Comparison of ENCODE assay signal across 23 mouse cellular contexts in genomic region chr12:108171336-108171735, GRCm38 (mm10). TPM values are rescaled to one million over a fixed set of nuclear protein-coding genes. Genes with fewer than 3 reads are reported as not detected.
DNase-seq lines count a peak whose midpoint lies in the region; ATAC-seq and TF ChIP-seq lines count a peak whose summit lies in the region.
"Had no signal": no experiment of that assay in that cellular context is flagged by ENCODE, and none has a peak within 500 bp of the region (broad histone marks: within the 10 kb centered on the region; RNA-seq: fewer than 3 reads in every experiment).

No protein-coding gene starts in this region.

- no peak overlapping the region for H3K4me2 ChIP-seq in heart, embryonic 15.5 days
- H3K4me2 ChIP-seq in lung, embryonic 14.5 days, result no peak overlapping the region
- H3K4me2 ChIP-seq: embryonic facial prominence, embryonic 12.5 days; forebrain, embryonic 12.5 days; hindbrain, embryonic 15.5 days; limb, embryonic 12.5 days; liver, embryonic 15.5 days; midbrain, embryonic 12.5 days had no signal

- no peak overlapping the region for H3K4me3 ChIP-seq in heart, embryonic 15.5 days
- no peak overlapping the region for H3K4me3 ChIP-seq in lung, embryonic 14.5 days (ENCODE audit: low read depth, low read length)
- H3K4me3 ChIP-seq in lung, adult 2 months (replicated peaks; ENCODE audit: extremely low read depth, low read depth, low read length), result no peak overlapping the region
- no peak overlapping the region for H3K4me3 ChIP-seq in MEL (ENCODE audit: control insufficient read depth in 1 of 2, insufficient read depth in 1 of 2, low read depth in 2 of 2, low read length in 2 of 2)
- H3K4me3 ChIP-seq: embryonic facial prominence, embryonic 12.5 days; erythroblast, embryonic 14.5 days; forebrain, embryonic 12.5 days; hindbrain, embryonic 15.5 days; limb, embryonic 12.5 days; liver, embryonic 15.5 days; midbrain, embryonic 12.5 days had no signal

- TF ChIP-seq POLR2A in lung, adult 2 months (IDR thresholded peaks at IDR 0.05; ENCODE audit: borderline replicate concordance, extremely low read depth, low read depth, low read length), result no peak
- TF ChIP-seq POLR2A in MEL (IDR thresholded peaks at IDR 0.05; ENCODE audit: control insufficient read depth in 1 of 2, insufficient read depth in 1 of 2, low read depth in 1 of 2, low read length in 2 of 2, poor library complexity in 1 of 2), result no peak

- TF ChIP-seq RAD21 in MEL (IDR thresholded peaks at IDR 0.05; ENCODE audit: low read depth, low read length), result no peak

- H3K27me3 ChIP-seq in heart, embryonic 15.5 days, result no peaks in the 10 kb centered on the region
- no peaks in the 10 kb centered on the region for H3K27me3 ChIP-seq in lung, embryonic 14.5 days (ENCODE audit: insufficient read depth, low read length)
- no peaks in the 10 kb centered on the region for H3K27me3 ChIP-seq in MEL (ENCODE audit: control insufficient read depth in 1 of 2, insufficient read depth in 2 of 2, low read length in 2 of 2)
- H3K27me3 ChIP-seq: embryonic facial prominence, embryonic 12.5 days; forebrain, embryonic 12.5 days; hindbrain, embryonic 15.5 days; limb, embryonic 12.5 days; liver, embryonic 15.5 days; midbrain, embryonic 12.5 days had no signal

- intact Hi-C loops in heart, postnatal 25 days (cut with DNase I), result loop anchor here (10.0 kb wide), 1 partner anchor 633 kb away; no protein-coding TSS in a partner anchor

- TF ChIP-seq EP300 in MEL (IDR thresholded peaks at IDR 0.05; ENCODE audit: low read depth in 1 of 2, low read length in 2 of 2), result no peak

- H3K79me2 ChIP-seq in MEL (ENCODE audit: control insufficient read depth, insufficient read depth, low read length, poor library complexity), result peaks cover 43% of the 10 kb centered on the region

- peaks cover 43% of the 10 kb centered on the region for H3K4me1 ChIP-seq in heart, embryonic 15.5 days (replicated peaks)
- peaks cover 13% of the 10 kb centered on the region for H3K4me1 ChIP-seq in lung, embryonic 14.5 days (ENCODE audit: insufficient read depth)
- peaks cover 30% of the 10 kb centered on the region for H3K4me1 ChIP-seq in lung, adult 2 months (ENCODE audit: control insufficient read depth, insufficient read depth, low read length)
- H3K4me1 ChIP-seq in MEL (ENCODE audit: control insufficient read depth in 1 of 2, insufficient read depth in 2 of 2, low read length in 2 of 2), result peaks cover 4 to 11% of the 10 kb centered on the region in 2 experiments

- TF ChIP-seq CTCF in lung, embryonic 14.5 days (IDR thresholded peaks at IDR 0.05; ENCODE audit: low read depth), result no peak
- TF ChIP-seq CTCF in lung, adult 2 months (IDR thresholded peaks at IDR 0.05; ENCODE audit: insufficient read depth, low read length), result no peak
- TF ChIP-seq CTCF in MEL (IDR thresholded peaks at IDR 0.05 in 2 of 3, conservative IDR thresholded peaks at IDR 0.05 in 1 of 3; ENCODE audit: control insufficient read depth in 1 of 3, insufficient read depth in 1 of 3, low read depth in 2 of 3, low read length in 3 of 3, poor library complexity in 1 of 3, severe bottlenecking in 1 of 3), result no peak

- no peak overlapping the region for H3K9ac ChIP-seq in heart, embryonic 15.5 days
- no peak overlapping the region for H3K9ac ChIP-seq in lung, embryonic 14.5 days
- H3K9ac ChIP-seq in MEL (ENCODE audit: control insufficient read depth, low read depth, low read length, poor library complexity, severe bottlenecking), result no peak overlapping the region
- H3K9ac ChIP-seq: embryonic facial prominence, embryonic 12.5 days; forebrain, embryonic 12.5 days; hindbrain, embryonic 15.5 days; limb, embryonic 12.5 days; liver, embryonic 15.5 days; midbrain, embryonic 12.5 days had no signal

- 0 out of 2 replicates have a peak overlapping the region, but pooled peaks have one; percentile 23 for H3K27ac ChIP-seq in heart, embryonic 15.5 days
- H3K27ac ChIP-seq in lung, embryonic 14.5 days (ENCODE audit: low read depth), result no peak overlapping the region
- no peak overlapping the region for H3K27ac ChIP-seq in MEL (ENCODE audit: control insufficient read depth, low read depth, low read length)
- H3K27ac ChIP-seq: embryonic facial prominence, embryonic 12.5 days; forebrain, embryonic 12.5 days; hindbrain, embryonic 15.5 days; limb, embryonic 12.5 days; liver, embryonic 15.5 days; midbrain, embryonic 12.5 days; stomach, postnatal 0 days had no signal

- ATAC-seq in heart, embryonic 15.5 days (replicated peaks; ENCODE audit: insufficient number of reproducible peaks, insufficient read depth, low FRiP score, low read depth), result no peak
- no peak for ATAC-seq in lung, embryonic 14.5 days (ENCODE audit: insufficient read depth)
- ATAC-seq in frontal cortex, adult (ENCODE audit: low TSS enrichment), result no peak

- H3K36me3 ChIP-seq in heart, embryonic 15.5 days, result no peaks in the 10 kb centered on the region
- no peaks in the 10 kb centered on the region for H3K36me3 ChIP-seq in lung, embryonic 14.5 days (ENCODE audit: insufficient read depth)
- peaks cover 2 to 9% of the 10 kb centered on the region in 2 experiments; a peak in 3 of 4 replicates for H3K36me3 ChIP-seq in MEL (ENCODE audit: control insufficient read depth in 1 of 2, insufficient read depth in 2 of 2, low read length in 2 of 2)
- H3K36me3 ChIP-seq: embryonic facial prominence, embryonic 12.5 days; forebrain, embryonic 12.5 days; hindbrain, embryonic 15.5 days; limb, embryonic 12.5 days; liver, embryonic 15.5 days; midbrain, embryonic 12.5 days had no signal

- H3K9me3 ChIP-seq in heart, embryonic 15.5 days (replicated peaks), result no peaks in the 10 kb centered on the region
- H3K9me3 ChIP-seq in lung, embryonic 14.5 days (ENCODE audit: low read depth, low read length), result no peaks in the 10 kb centered on the region
- H3K9me3 ChIP-seq in MEL (replicated peaks; ENCODE audit: insufficient read depth, low read length), result no peaks in the 10 kb centered on the region
- H3K9me3 ChIP-seq: embryonic facial prominence, embryonic 12.5 days; forebrain, embryonic 12.5 days; hindbrain, embryonic 15.5 days; limb, embryonic 12.5 days; liver, embryonic 15.5 days; midbrain, embryonic 12.5 days had no signal

- DNase-seq in heart, postnatal 25 days (ENCODE audit: low spot score), result no peak
- DNase-seq in lung, embryonic 14.5 days, result peak; percentile 51
- no peak for DNase-seq in lung, adult 2 months
- DNase-seq in 416B (ENCODE audit: low read depth), result peak; percentile 22
- peak; percentile 31 for DNase-seq in MEL (ENCODE audit: low read depth, low spot score)
- DNase-seq: adrenal gland, postnatal 14 days; cerebellum, adult 11 months; gastrocnemius, postnatal 14 days; heart, adult 11 months; kidney, adult 8-10 months; layer of hippocampus, postnatal 36 days; thymus, adult 2 months; thymus, postnatal 4 days had no signal

TF ChIP-seq in MEL, 35 proteins besides CTCF, POLR2A, EP300 and RAD21:
- TF ChIP-seq ZKSCAN1 (IDR thresholded peaks at IDR 0.05; ENCODE audit: low read depth, low read length) (no peak), E2F4 (IDR thresholded peaks at IDR 0.05; ENCODE audit: borderline replicate concordance, low read depth, low read length) (no peak), MEF2A (IDR thresholded peaks at IDR 0.05; ENCODE audit: extremely low read depth, insufficient replicate concordance, low read depth, low read length, poor library complexity, severe bottlenecking) (no peak), MAX (IDR thresholded peaks at IDR 0.05; ENCODE audit: low read length) (no peak), RCOR1 (IDR thresholded peaks at IDR 0.05; ENCODE audit: low read depth, low read length) (no peak), KAT2A (conservative IDR thresholded peaks at IDR 0.05; ENCODE audit: low read depth, low read length) (no peak), TBP (IDR thresholded peaks at IDR 0.05; ENCODE audit: low read depth, low read length) (no peak), GATA1 (IDR thresholded peaks at IDR 0.05; ENCODE audit: low read depth, low read length) (no peak), CHD1 (IDR thresholded peaks at IDR 0.05; ENCODE audit: low read depth, low read length) (no peak), BHLHE40 (IDR thresholded peaks at IDR 0.05; ENCODE audit: borderline replicate concordance, low read depth, low read length) (no peak), NRF1 (IDR thresholded peaks at IDR 0.05; ENCODE audit: insufficient read depth, low read depth, low read length, poor library complexity, severe bottlenecking) (no peak)

RNA-seq across cellular contexts. Expression of gene Setd3, which starts 7.8 kb away (rescaled TPM):
- polyA plus RNA-seq in heart, embryonic 15.5 days (2015; fragmentation: Nextera tagmentation; extraction: Ambion mirVana), result 70.6 and 74.4 TPM in 2 replicates
- total RNA-seq in heart, postnatal 25 days (2021), result 10 to 100 TPM; 82.0 to 89.7 TPM
- 68.8 and 69.6 TPM in 2 replicates for polyA plus RNA-seq in lung, embryonic 14.5 days (2014; fragmentation: Nextera tagmentation; extraction: Ambion mirVana)
- 19.8 and 28.4 TPM in 2 replicates for polyA plus RNA-seq in lung, adult 2 months (2012; rRNA removed)
- total RNA-seq in MEL (2012; rRNA removed), result 38.4 and 40.1 TPM in 2 replicates
- 10 to 100 TPM in 1 of 2 experiments, not detected in 1; 59.9 TPM for polyA plus RNA-seq in MEL (2012; ENCODE audit: insufficient read depth in 1 of 2, insufficient read length in 2 of 2, low read depth in 1 of 2, low replicate concordance in 2 of 2, missing spikeins in 1 of 2)

RNA-seq across cellular contexts. Expression of gene Ccnk, which starts 8.0 kb away (rescaled TPM):
- polyA plus RNA-seq in heart, embryonic 15.5 days (2015; fragmentation: Nextera tagmentation; extraction: Ambion mirVana), result 1.5 and 2.2 TPM in 2 replicates
- 10 to 100 TPM; 28.0 to 28.9 TPM for total RNA-seq in heart, postnatal 25 days (2021)
- polyA plus RNA-seq in lung, embryonic 14.5 days (2014; fragmentation: Nextera tagmentation; extraction: Ambion mirVana), result 4.9 and 5.3 TPM in 2 replicates
- 11.1 and 15.8 TPM in 2 replicates for polyA plus RNA-seq in lung, adult 2 months (2012; rRNA removed)
- 7.6 and 8.9 TPM in 2 replicates for total RNA-seq in MEL (2012; rRNA removed)
- 10 to 100 TPM; 62.8 to 69.6 TPM for polyA plus RNA-seq in MEL (2012; ENCODE audit: insufficient read depth in 1 of 2, insufficient read length in 2 of 2, low read depth in 1 of 2, low replicate concordance in 2 of 2, missing spikeins in 1 of 2)

Comparison
In these comparisons a context has a peak if more than half of its experiments do, and no peak if none do; other contexts are left out.
1. DNase-seq: peak in lung, embryonic 14.5 days (single experiment), 416B (single experiment) and MEL (single experiment); none in heart, postnatal 25 days (single experiment) and lung, adult 2 months (single experiment).